Mouse (Mus musculus) layer of hippocampus, adult 9-11 months (tissue): ENCODE measurements around the gene Upk2.
"Not testable (repeated sequence)": the region's sequence is repeated elsewhere in the genome, so short reads cannot be mapped to it uniquely, and the experiment has no call there.

ENCODE experiments used
- DNase-seq: peaks from one replicate; pipeline ENCODE4 v3.0.0; 2022

Gene Upk2

GRCm38 (mm10) chr9:44461950-44462349 lies 7.2 kb upstream of the Upk2 start:
- no peak for DNase-seq

GRCm38 (mm10) chr9:44457035-44457742 lies 2.4 kb upstream of the Upk2 start:
- peak; percentile 96 for DNase-seq

- DNase-seq: peak; percentile 77
Observed at GRCm38 (mm10) chr9:44454132-44454890, 465 bp downstream of the Upk2 start.

- DNase-seq: no peak
Observed at GRCm38 (mm10) chr9:44450387-44450786, 4.4 kb downstream of the Upk2 start.

GRCm38 (mm10) chr9:44444402-44445025 lies 10.3 kb downstream of the Upk2 start:
- DNase-seq: not testable (repeated sequence)

GRCm38 (mm10) chr9:44440961-44441360 lies 13.8 kb downstream of the Upk2 start, which contains the start of gene Foxr1:
Gene Foxr1, minus strand, starts transcription at chr9:44441136.
- no peak for DNase-seq

GRCm38 (mm10) chr9:44435747-44436146 lies 19.0 kb downstream of the Upk2 start:
- DNase-seq: peak; percentile 48

- DNase-seq: no peak
Observed at GRCm38 (mm10) chr9:44432577-44433185, 22.1 kb downstream of the Upk2 start.

GRCm38 (mm10) chr9:44423576-44423975 lies 31.2 kb downstream of the Upk2 start:
- DNase-seq: no peak

- DNase-seq: no peak
Observed at GRCm38 (mm10) chr9:44420280-44420898, 34.4 kb downstream of the Upk2 start.

- not testable (repeated sequence) for DNase-seq
Observed at GRCm38 (mm10) chr9:44419730-44420129, 35.0 kb downstream of the Upk2 start.

GRCm38 (mm10) chr9:44418519-44419385 lies 36.0 kb downstream of the Upk2 start, which contains the start of gene Ccdc84:
Gene Ccdc84, minus strand, starts transcription at chr9:44418569.
- DNase-seq: no peak

- peak; percentile 96 for DNase-seq
Observed at GRCm38 (mm10) chr9:44417892-44418363, 36.8 kb downstream of the Upk2 start.

- DNase-seq: no peak
Observed at GRCm38 (mm10) chr9:44417156-44417891, 37.5 kb downstream of the Upk2 start.

- DNase-seq: no peak
Observed at GRCm38 (mm10) chr9:44412781-44413180, 42.0 kb downstream of the Upk2 start.

GRCm38 (mm10) chr9:44412306-44412705 lies 42.5 kb downstream of the Upk2 start:
- DNase-seq: no peak

GRCm38 (mm10) chr9:44411601-44412130 lies 43.1 kb downstream of the Upk2 start:
- no peak for DNase-seq

- no peak for DNase-seq
Observed at GRCm38 (mm10) chr9:44410647-44411336, 44.0 kb downstream of the Upk2 start.

- DNase-seq: not testable (repeated sequence)
Observed at GRCm38 (mm10) chr9:44408693-44409092, 46.1 kb downstream of the Upk2 start.

GRCm38 (mm10) chr9:44407752-44408097 lies 47.1 kb downstream of the Upk2 start:
- DNase-seq: no peak
